ENCODE assay signal across 14 mouse cellular contexts in the genomic region with DNA sequence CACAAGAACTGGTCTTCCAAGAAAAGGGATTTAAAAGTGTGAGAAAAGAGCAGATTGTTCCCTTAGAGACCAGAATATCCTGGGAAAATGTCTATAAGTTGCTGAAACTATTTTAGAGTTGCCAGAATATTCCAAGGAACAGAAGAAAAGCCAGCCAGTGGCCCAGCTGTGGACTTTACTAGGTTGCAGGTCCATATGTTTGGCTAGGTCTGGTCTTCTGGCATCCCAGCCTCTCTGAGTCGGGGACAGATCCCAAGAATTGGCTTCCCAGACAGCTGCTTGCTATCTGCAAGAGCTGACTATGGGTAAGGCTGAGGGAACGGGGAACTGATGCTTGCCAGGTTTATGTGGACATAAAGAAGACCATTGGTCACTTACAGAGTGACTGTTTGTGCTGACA.
DNase-seq lines count a peak whose midpoint lies in the region; ATAC-seq and TF ChIP-seq lines count a peak whose summit lies in the region.
"Had no signal": no experiment of that assay in that cellular context is flagged by ENCODE, and none has a peak within 500 bp of the region (broad histone marks: within the 10 kb centered on the region; RNA-seq: fewer than 3 reads in every experiment).

No protein-coding gene starts in this region.

- DNase-seq in kidney, adult 9 months, result no peak
- peak; percentile 79 for DNase-seq in lung, postnatal 0 days (ENCODE audit: low spot score)
- no peak for DNase-seq in lung, adult 2 months
- peak; percentile 52 to 70 for DNase-seq in heart, postnatal 10 days
- DNase-seq in skeletal muscle tissue, adult 2 months (ENCODE audit: low read depth, low spot score), result peak; percentile 26
- DNase-seq in midbrain, embryonic 14.5 days, result no peak
- no peak for DNase-seq in embryo, embryonic 10.5 days (ENCODE audit: low spot score)
- DNase-seq: adrenal gland, postnatal 25 days; cerebellum, adult 11-12 months; liver, postnatal 0 days had no signal

- H3K27me3 ChIP-seq in kidney, embryonic 15.5 days, result no peaks in the 10 kb centered on the region
- no peaks in the 10 kb centered on the region for H3K27me3 ChIP-seq in lung, postnatal 0 days (replicated peaks; ENCODE audit: insufficient read depth, low read length)
- no peaks in the 10 kb centered on the region for H3K27me3 ChIP-seq in midbrain, embryonic 14.5 days (ENCODE audit: control insufficient read depth, insufficient read depth, low read length)
- H3K27me3 ChIP-seq: Patski had no signal

- TF ChIP-seq CTCF in lung, postnatal 0 days (IDR thresholded peaks at IDR 0.05), result no peak
- TF ChIP-seq CTCF in lung, adult 2 months (IDR thresholded peaks at IDR 0.05; ENCODE audit: insufficient read depth, low read length), result no peak

- H3K9me3 ChIP-seq in kidney, embryonic 15.5 days (replicated peaks), result no peaks in the 10 kb centered on the region
- H3K9me3 ChIP-seq in lung, postnatal 0 days (ENCODE audit: low read length), result no peaks in the 10 kb centered on the region
- H3K9me3 ChIP-seq in midbrain, embryonic 14.5 days (ENCODE audit: control insufficient read depth, low read length), result no peaks in the 10 kb centered on the region
- H3K9me3 ChIP-seq: forebrain, embryonic 10.5 days had no signal

- peak overlapping the region; percentile 19 for H3K27ac ChIP-seq in kidney, embryonic 15.5 days
- no peak overlapping the region for H3K27ac ChIP-seq in lung, postnatal 0 days (ENCODE audit: low read length)
- H3K27ac ChIP-seq in midbrain, embryonic 14.5 days (replicated peaks; ENCODE audit: low read depth, low read length), result no peak overlapping the region
- H3K27ac ChIP-seq: forebrain, embryonic 10.5 days had no signal

- ATAC-seq in kidney, embryonic 15.5 days (replicated peaks; ENCODE audit: low FRiP score), result no peak
- peak; percentile 77 for ATAC-seq in lung, postnatal 0 days
- ATAC-seq in midbrain, embryonic 14.5 days (ENCODE audit: low FRiP score, low TSS enrichment), result no peak
- ATAC-seq: inflammation-experienced regulatory T-cells, adult 6 months; liver, postnatal 0 days; Patski had no signal

- H3K4me3 ChIP-seq in kidney, embryonic 15.5 days (replicated peaks), result no peak overlapping the region
- no peak overlapping the region for H3K4me3 ChIP-seq in lung, postnatal 0 days (ENCODE audit: low read depth, low read length)
- no peak overlapping the region for H3K4me3 ChIP-seq in lung, adult 2 months (replicated peaks; ENCODE audit: extremely low read depth, low read depth, low read length)
- H3K4me3 ChIP-seq in midbrain, embryonic 14.5 days (replicated peaks; ENCODE audit: low read depth, low read length), result no peak overlapping the region
- H3K4me3 ChIP-seq: forebrain, embryonic 10.5 days had no signal

- no peak overlapping the region for H3K9ac ChIP-seq in kidney, embryonic 15.5 days
- no peak overlapping the region for H3K9ac ChIP-seq in lung, postnatal 0 days (replicated peaks; ENCODE audit: low read depth)
- H3K9ac ChIP-seq in midbrain, embryonic 14.5 days (replicated peaks; ENCODE audit: low read length), result no peak overlapping the region
- H3K9ac ChIP-seq: liver, postnatal 0 days had no signal

- intact Hi-C loops in heart, postnatal 10 days (cut with DNase I), result no loop called here

- no peaks in the 10 kb centered on the region for H3K36me3 ChIP-seq in kidney, embryonic 15.5 days
- no peaks in the 10 kb centered on the region for H3K36me3 ChIP-seq in lung, postnatal 0 days (ENCODE audit: insufficient read depth, low read length)
- no peaks in the 10 kb centered on the region for H3K36me3 ChIP-seq in midbrain, embryonic 14.5 days (ENCODE audit: control insufficient read depth, insufficient read depth, low read length)
- H3K36me3 ChIP-seq: forebrain, embryonic 10.5 days had no signal

- no peak for TF ChIP-seq EP300 in lung, postnatal 0 days (IDR thresholded peaks at IDR 0.05)

- TF ChIP-seq POLR2A in lung, adult 2 months (IDR thresholded peaks at IDR 0.05; ENCODE audit: borderline replicate concordance, extremely low read depth, low read depth, low read length), result no peak

- peaks cover 28% of the 10 kb centered on the region for H3K4me1 ChIP-seq in kidney, embryonic 15.5 days
- no peaks in the 10 kb centered on the region for H3K4me1 ChIP-seq in lung, postnatal 0 days (ENCODE audit: insufficient read depth, low read depth, low read length)
- H3K4me1 ChIP-seq in lung, adult 2 months (ENCODE audit: control insufficient read depth, insufficient read depth, low read length), result no peaks in the 10 kb centered on the region
- H3K4me1 ChIP-seq in midbrain, embryonic 14.5 days (ENCODE audit: control insufficient read depth, insufficient read depth, low read length), result no peaks in the 10 kb centered on the region

- H3K4me2 ChIP-seq in kidney, embryonic 15.5 days, result no peak overlapping the region
- no peak overlapping the region for H3K4me2 ChIP-seq in lung, postnatal 0 days (replicated peaks; ENCODE audit: low read depth, low read length)
- no peak overlapping the region for H3K4me2 ChIP-seq in midbrain, embryonic 14.5 days (ENCODE audit: low read length)

- 62% methylated on average over 2 of the region's 2 CpGs for WGBS in kidney, embryonic 15.5 days
- 53% methylated on average over 2 of the region's 2 CpGs for WGBS in lung, postnatal 0 days
- WGBS in lung, adult 2 months, result 63% methylated on average over 2 of the region's 2 CpGs
- 89% methylated on average over 2 of the region's 2 CpGs for WGBS in midbrain, embryonic 14.5 days

Comparison
In these comparisons a context has a peak if more than half of its experiments do, and no peak if none do; other contexts are left out.
1. DNase-seq: peak in lung, postnatal 0 days (single experiment), heart, postnatal 10 days (2 of 2) and skeletal muscle tissue, adult 2 months (single experiment); none in kidney, adult 9 months (single experiment), lung, adult 2 months (single experiment), midbrain, embryonic 14.5 days (single experiment) and embryo, embryonic 10.5 days (single experiment).